Mouse (Mus musculus) thymus, postnatal 0 days (tissue): Measurements from ENCODE around the gene Pknox2. TPM values are rescaled to one million over a fixed set of nuclear protein-coding genes. Genes with fewer than 3 reads are reported as not detected.

ENCODE experiments used
- DNase-seq: peaks from one replicate; pipeline ENCODE4 v3.0.0-alpha.2; 2015; ENCODE audit warnings: low spot score
- polyA plus RNA-seq: library from polyadenylated mRNA; unstranded; fragments of >200 nt; fragmentation: Nextera tagmentation; extraction: Ambion mirVana; gene quantifications from 2 replicates; pipeline ENCODE4 v1.2.1, GENCODE M21; 2015

Gene Pknox2
- polyA plus RNA-seq, 1 experiment from 2014 or later = 0.91 TPM

- DNase-seq = no peak
Measured at GRCm38 (mm10) chr9:36948181-36948580, 199.0 kb downstream of the Pknox2 start.

- DNase-seq = no peak
Measured at GRCm38 (mm10) chr9:36947056-36947694, 200.0 kb downstream of the Pknox2 start.

GRCm38 (mm10) chr9:36944843-36945242 is 202.4 kb downstream of the Pknox2 start:
- no peak for DNase-seq

- DNase-seq = no peak
Measured at GRCm38 (mm10) chr9:36942561-36942960, 204.6 kb downstream of the Pknox2 start.

GRCm38 (mm10) chr9:36942131-36942530 is 205.1 kb downstream of the Pknox2 start:
- DNase-seq = no peak

GRCm38 (mm10) chr9:36941565-36941964 is 205.6 kb downstream of the Pknox2 start:
- no peak for DNase-seq

- no peak for DNase-seq
Measured at GRCm38 (mm10) chr9:36938601-36939078, 208.6 kb downstream of the Pknox2 start.

GRCm38 (mm10) chr9:36933813-36934493 is 213.3 kb downstream of the Pknox2 start:
- DNase-seq = peak; percentile 8

GRCm38 (mm10) chr9:36932950-36933812 is 214.0 kb downstream of the Pknox2 start:
- no peak for DNase-seq

- DNase-seq = no peak
Measured at GRCm38 (mm10) chr9:36931657-36932056, 215.6 kb downstream of the Pknox2 start.

- no peak for DNase-seq
Measured at GRCm38 (mm10) chr9:36923753-36924152, 223.5 kb downstream of the Pknox2 start.

GRCm38 (mm10) chr9:36921718-36922415 is 225.3 kb downstream of the Pknox2 start:
- DNase-seq = no peak

GRCm38 (mm10) chr9:36919472-36919871 is 227.7 kb downstream of the Pknox2 start:
- DNase-seq = no peak

GRCm38 (mm10) chr9:36918582-36918981 is 228.6 kb downstream of the Pknox2 start:
- DNase-seq = no peak

GRCm38 (mm10) chr9:36916915-36917314 is 230.3 kb downstream of the Pknox2 start:
- DNase-seq = no peak

GRCm38 (mm10) chr9:36916362-36916761 is 230.8 kb downstream of the Pknox2 start:
- DNase-seq = peak; percentile 37

- DNase-seq = peak; percentile 21
Measured at GRCm38 (mm10) chr9:36905452-36905851, 241.8 kb downstream of the Pknox2 start.

- DNase-seq = no peak
Measured at GRCm38 (mm10) chr9:36900464-36900863, 246.7 kb downstream of the Pknox2 start.

- no peak for DNase-seq
Measured at GRCm38 (mm10) chr9:36898560-36898959, 248.6 kb downstream of the Pknox2 start.

GRCm38 (mm10) chr9:36895009-36895693 is 252.1 kb downstream of the Pknox2 start:
- peak; percentile 30 for DNase-seq

GRCm38 (mm10) chr9:36894242-36894641 is 253.0 kb downstream of the Pknox2 start:
- DNase-seq = no peak
